Mouse (Mus musculus): ENCODE measurements at regions not wholly inside any gene's neighbourhood (a gene's known extent, or its start where the extent isn't known, plus 50 kb on each side); places are given as distances from the start of the nearest gene placed in this dataset.

- Histone ChIP-seq H3K36me3 (ENCODE audit: control insufficient read depth, insufficient read depth, low read length, poor library complexity, severe bottlenecking) (no peaks in the 10 kb centered on the region), H3K27me3 (ENCODE audit: control insufficient read depth, insufficient read depth, low read length, poor library complexity, severe bottlenecking) (no peaks in the 10 kb centered on the region)
- DNase-seq (ENCODE audit: low read depth, low spot score) = no peak
Measured at GRCm38 (mm10) chr8:127774642-127775041, 583.8 kb upstream of the Nrp1 start.

GRCm38 (mm10) chr8:127775160-127775559 lies 583.2 kb upstream of the Nrp1 start:
- DNase-seq (ENCODE audit: low read depth, low spot score) = no peak
- H3K36me3 ChIP-seq (ENCODE audit: control insufficient read depth, insufficient read depth, low read length, poor library complexity, severe bottlenecking) = no peaks in the 10 kb centered on the region
- H3K27me3 ChIP-seq (ENCODE audit: control insufficient read depth, insufficient read depth, low read length, poor library complexity, severe bottlenecking) = no peaks in the 10 kb centered on the region

GRCm38 (mm10) chr8:127775747-127776146 lies 582.7 kb upstream of the Nrp1 start:
- H3K27me3 ChIP-seq (ENCODE audit: control insufficient read depth, insufficient read depth, low read length, poor library complexity, severe bottlenecking) = no peaks in the 10 kb centered on the region
- DNase-seq (ENCODE audit: low read depth, low spot score) = no peak

GRCm38 (mm10) chr8:127778352-127779020 lies 579.9 kb upstream of the Nrp1 start:
- Histone ChIP-seq H3K36me3 (ENCODE audit: control insufficient read depth, insufficient read depth, low read length, poor library complexity, severe bottlenecking) (no peaks in the 10 kb centered on the region), H3K27me3 (ENCODE audit: control insufficient read depth, insufficient read depth, low read length, poor library complexity, severe bottlenecking) (no peaks in the 10 kb centered on the region)
- no peak for DNase-seq (ENCODE audit: low read depth, low spot score)

More at GRCm38 (mm10) chr8:127775747-127776146, 582.7 kb upstream of the Nrp1 start:
- no peaks in the 10 kb centered on the region for H3K36me3 ChIP-seq (ENCODE audit: control insufficient read depth, insufficient read depth, low read length, poor library complexity, severe bottlenecking)

- H3K27me3 ChIP-seq (ENCODE audit: control insufficient read depth, insufficient read depth, low read length, poor library complexity, severe bottlenecking) = no peaks in the 10 kb centered on the region
- H3K36me3 ChIP-seq (ENCODE audit: control insufficient read depth, insufficient read depth, low read length, poor library complexity, severe bottlenecking) = no peaks in the 10 kb centered on the region
- no peak for DNase-seq (ENCODE audit: low read depth, low spot score)
Measured at GRCm38 (mm10) chr8:127779021-127779689, 579.2 kb upstream of the Nrp1 start.

- no peaks in the 10 kb centered on the region for H3K27me3 ChIP-seq (ENCODE audit: control insufficient read depth, insufficient read depth, low read length, poor library complexity, severe bottlenecking)
- no peaks in the 10 kb centered on the region for H3K36me3 ChIP-seq (ENCODE audit: control insufficient read depth, insufficient read depth, low read length, poor library complexity, severe bottlenecking)
- DNase-seq (ENCODE audit: low read depth, low spot score) = no peak
Measured at GRCm38 (mm10) chr8:127780596-127780995, 577.8 kb upstream of the Nrp1 start.

- no peak for DNase-seq (ENCODE audit: low read depth, low spot score)
- Histone ChIP-seq H3K27me3 (ENCODE audit: control insufficient read depth, insufficient read depth, low read length, poor library complexity, severe bottlenecking) (no peaks in the 10 kb centered on the region), H3K36me3 (ENCODE audit: control insufficient read depth, insufficient read depth, low read length, poor library complexity, severe bottlenecking) (no peaks in the 10 kb centered on the region)
Measured at GRCm38 (mm10) chr8:127781011-127781410, 577.4 kb upstream of the Nrp1 start.

- no peak for DNase-seq (ENCODE audit: low read depth, low spot score)
- Histone ChIP-seq H3K27me3 (ENCODE audit: control insufficient read depth, insufficient read depth, low read length, poor library complexity, severe bottlenecking) (no peaks in the 10 kb centered on the region; the same call in 1 of the 2 replicates), H3K36me3 (ENCODE audit: control insufficient read depth, insufficient read depth, low read length, poor library complexity, severe bottlenecking) (no peaks in the 10 kb centered on the region)
Measured at GRCm38 (mm10) chr8:127792611-127793010, 565.8 kb upstream of the Nrp1 start.

- Histone ChIP-seq H3K27me3 (ENCODE audit: control insufficient read depth, insufficient read depth, low read length, poor library complexity, severe bottlenecking) (no peaks in the 10 kb centered on the region), H3K36me3 (ENCODE audit: control insufficient read depth, insufficient read depth, low read length, poor library complexity, severe bottlenecking) (no peaks in the 10 kb centered on the region)
- no peak for DNase-seq (ENCODE audit: low read depth, low spot score)
Measured at GRCm38 (mm10) chr8:127799849-127800471, 558.4 kb upstream of the Nrp1 start.

- no peak for DNase-seq (ENCODE audit: low read depth, low spot score)
- H3K27me3 ChIP-seq (ENCODE audit: control insufficient read depth, insufficient read depth, low read length, poor library complexity, severe bottlenecking) = no peaks in the 10 kb centered on the region
- no peaks in the 10 kb centered on the region for H3K36me3 ChIP-seq (ENCODE audit: control insufficient read depth, insufficient read depth, low read length, poor library complexity, severe bottlenecking)
Measured at GRCm38 (mm10) chr8:127802136-127802535, 556.3 kb upstream of the Nrp1 start.

GRCm38 (mm10) chr8:127802661-127803333 lies 555.6 kb upstream of the Nrp1 start:
- Histone ChIP-seq H3K27me3 (ENCODE audit: control insufficient read depth, insufficient read depth, low read length, poor library complexity, severe bottlenecking) (no peaks in the 10 kb centered on the region), H3K36me3 (ENCODE audit: control insufficient read depth, insufficient read depth, low read length, poor library complexity, severe bottlenecking) (no peaks in the 10 kb centered on the region)
- DNase-seq (ENCODE audit: low read depth, low spot score) = no peak

GRCm38 (mm10) chr8:127809203-127810155 lies 548.9 kb upstream of the Nrp1 start:
- DNase-seq (ENCODE audit: low read depth, low spot score) = no peak
- Histone ChIP-seq H3K27me3 (ENCODE audit: control insufficient read depth, insufficient read depth, low read length, poor library complexity, severe bottlenecking) (no peaks in the 10 kb centered on the region), H3K36me3 (ENCODE audit: control insufficient read depth, insufficient read depth, low read length, poor library complexity, severe bottlenecking) (no peaks in the 10 kb centered on the region)

- H3K27me3 ChIP-seq (ENCODE audit: control insufficient read depth, insufficient read depth, low read length, poor library complexity, severe bottlenecking) = no peaks in the 10 kb centered on the region
- DNase-seq (ENCODE audit: low read depth, low spot score) = no peak
- no peaks in the 10 kb centered on the region for H3K36me3 ChIP-seq (ENCODE audit: control insufficient read depth, insufficient read depth, low read length, poor library complexity, severe bottlenecking)
Measured at GRCm38 (mm10) chr8:127811338-127811737, 547.1 kb upstream of the Nrp1 start.

Measured in splenic B cell, adult 2 months (primary cell).